Mouse (Mus musculus) ES-CJ7 (cell line): ENCODE results near the gene Usmg5.

ENCODE experiments used
- DNase-seq: peaks from one replicate; pipeline ENCODE4 v3.0.0; 2011; ENCODE audit warnings: low read depth, low spot score

Gene Usmg5

GRCm38 (mm10) chr19:47090550-47091156, at the start of gene Usmg5, which contains the start of gene Pdcd11:
Usmg5 (minus strand) TSS chr19:47090647.
Pdcd11 (plus strand) TSS chr19:47090768.
- peak; percentile 97 for DNase-seq

- DNase-seq, result peak; percentile 62
Measured at GRCm38 (mm10) chr19:47139611-47140010, 49.2 kb upstream of the Usmg5 start.

GRCm38 (mm10) chr19:47137771-47138421, 47.4 kb upstream of the Usmg5 start, which contains the start of gene Calhm2:
Calhm2 (minus strand) TSS chr19:47138294.
- DNase-seq, result peak; percentile 44

GRCm38 (mm10) chr19:47137051-47137581, 46.7 kb upstream of the Usmg5 start:
- DNase-seq, result peak; percentile 95

- no peak for DNase-seq
Measured at GRCm38 (mm10) chr19:47136170-47136569, 45.7 kb upstream of the Usmg5 start.

GRCm38 (mm10) chr19:47135568-47135967, 45.1 kb upstream of the Usmg5 start:
- no peak for DNase-seq

- no peak for DNase-seq
Measured at GRCm38 (mm10) chr19:47133161-47133560, 42.7 kb upstream of the Usmg5 start.

GRCm38 (mm10) chr19:47130551-47131125, 40.2 kb upstream of the Usmg5 start:
- no peak for DNase-seq

- no peak for DNase-seq
Measured at GRCm38 (mm10) chr19:47128835-47129234, 38.4 kb upstream of the Usmg5 start.

- DNase-seq, result no peak
Measured at GRCm38 (mm10) chr19:47128164-47128563, 37.7 kb upstream of the Usmg5 start.

- peak; percentile 64 for DNase-seq
Measured at GRCm38 (mm10) chr19:47122802-47123201, 32.4 kb upstream of the Usmg5 start.

- peak; percentile 72 for DNase-seq
Measured at GRCm38 (mm10) chr19:47121054-47121453, 30.6 kb upstream of the Usmg5 start.

GRCm38 (mm10) chr19:47118634-47119033, 28.2 kb upstream of the Usmg5 start:
- DNase-seq, result no peak

- no peak for DNase-seq
Measured at GRCm38 (mm10) chr19:47104641-47105271, 14.3 kb upstream of the Usmg5 start.

GRCm38 (mm10) chr19:47101080-47101479, 10.6 kb upstream of the Usmg5 start:
- no peak for DNase-seq

- DNase-seq, result no peak
Measured at GRCm38 (mm10) chr19:47089718-47090525, 525 bp downstream of the Usmg5 start.

- DNase-seq, result no peak
Measured at GRCm38 (mm10) chr19:47088226-47088625, 2.2 kb downstream of the Usmg5 start.

- peak; percentile 75 for DNase-seq
Measured at GRCm38 (mm10) chr19:47067924-47068611, 22.4 kb downstream of the Usmg5 start.

- DNase-seq, result peak; percentile 99
Measured at GRCm38 (mm10) chr19:47067096-47067882, 23.2 kb downstream of the Usmg5 start, which contains the start of gene Taf5. Taf5 (plus strand) TSS chr19:47067746.

GRCm38 (mm10) chr19:47065860-47066259, 24.6 kb downstream of the Usmg5 start:
- no peak for DNase-seq
